Mouse (Mus musculus) neural tube, embryonic 15.5 days (tissue): ENCODE data around the gene Apoh. TPM values are rescaled to one million over a fixed set of nuclear protein-coding genes. Genes with fewer than 3 reads are reported as not detected.

Experiments
- ATAC-seq: fragments of 200-750 bp; cut with Nextera tagmentation; 2 replicates; pipeline ENCODE4 v1.8.0; 2017; ENCODE audit warnings: mild to moderate bottlenecking, moderate TSS enrichment, moderate library complexity; ENCODE audit not compliant: low FRiP score
- H3K27ac ChIP-seq: fragments of 300-500 bp; sonication (generic); replicated peaks from 2 replicates; pipeline ENCODE4 v1.5.1; 2015; ENCODE audit warnings: mild to moderate bottlenecking, inconsistent platforms
- H3K27me3 ChIP-seq: fragments of 300-500 bp; sonication (generic); replicated peaks from 2 replicates; pipeline ENCODE4 v1.6.1; 2015; ENCODE audit warnings: inconsistent platforms
- H3K36me3 ChIP-seq: fragments of 300-500 bp; sonication (generic); 2 replicates; pipeline ENCODE4 v1.6.1; 2015; ENCODE audit warnings: inconsistent platforms
- H3K4me1 ChIP-seq: fragments of 300-500 bp; sonication (generic); 2 replicates; pipeline ENCODE4 v1.6.1; 2015; ENCODE audit warnings: inconsistent platforms
- H3K4me2 ChIP-seq: fragments of 300-500 bp; sonication (generic); 2 replicates; pipeline ENCODE4 v1.6.1; 2015; ENCODE audit warnings: inconsistent platforms, mild to moderate bottlenecking, moderate library complexity
- H3K4me3 ChIP-seq: fragments of 300-500 bp; sonication (generic); replicated peaks from 2 replicates; pipeline ENCODE4 v1.5.1; 2015; ENCODE audit warnings: mild to moderate bottlenecking, inconsistent platforms
- H3K9ac ChIP-seq: fragments of 300-500 bp; sonication (generic); replicated peaks from 2 replicates; pipeline ENCODE4 v1.6.1; 2015; ENCODE audit warnings: mild to moderate bottlenecking, inconsistent platforms
- H3K9me3 ChIP-seq: fragments of 300-500 bp; sonication (generic); replicated peaks from 2 replicates; pipeline ENCODE4 v1.6.1; 2016; ENCODE audit warnings: inconsistent platforms
- WGBS: fragments of 180-500 bp; shearing (Covaris S2); methylation state at CpG from one replicate; pipeline ENCODE4 v1.1.7; 2015; ENCODE audit warnings: mixed read lengths; 5-methylcytosine and 5-hydroxymethylcytosine counted together
- polyA plus RNA-seq: library from polyadenylated mRNA; unstranded; fragments of >200 nt; fragmentation: Nextera tagmentation; extraction: Ambion mirVana; gene quantifications from 2 replicates; pipeline ENCODE4 v1.2.1, GENCODE M21; 2015

The Apoh gene
- polyA plus RNA-seq, 1 experiment from 2014 or later: 0.42 TPM

GRCm38 (mm10) chr11:108308253-108308652, 34.9 kb upstream of the Apoh start:
- H3K27me3 ChIP-seq: no peaks in the 10 kb centered on the region
- ATAC-seq: no peak
- no peak overlapping the region for H3K27ac ChIP-seq
- H3K9ac ChIP-seq: no peak overlapping the region
- 97% methylated on average over 5 of the region's 5 CpGs for WGBS
- no peaks in the 10 kb centered on the region for H3K36me3 ChIP-seq
- no peak overlapping the region for H3K4me2 ChIP-seq
- no peaks in the 10 kb centered on the region for H3K4me1 ChIP-seq
- no peak overlapping the region for H3K4me3 ChIP-seq
- no peaks in the 10 kb centered on the region for H3K9me3 ChIP-seq

GRCm38 (mm10) chr11:108309791-108310190, 33.4 kb upstream of the Apoh start:
- Histone ChIP-seq H3K36me3 (no peaks in the 10 kb centered on the region), H3K27ac (no peak overlapping the region), H3K4me2 (no peak overlapping the region), H3K4me1 (no peaks in the 10 kb centered on the region), H3K27me3 (no peaks in the 10 kb centered on the region), H3K4me3 (no peak overlapping the region), H3K9ac (no peak overlapping the region), H3K9me3 (no peaks in the 10 kb centered on the region)
- WGBS: 72% methylated on average over 5 of the region's 5 CpGs
- no peak for ATAC-seq

GRCm38 (mm10) chr11:108311912-108312311, 31.2 kb upstream of the Apoh start:
- H3K4me3 ChIP-seq: no peak overlapping the region
- H3K36me3 ChIP-seq: no peaks in the 10 kb centered on the region
- H3K4me2 ChIP-seq: no peak overlapping the region
- no peaks in the 10 kb centered on the region for H3K4me1 ChIP-seq
- WGBS: 83% methylated on average over 2 of the region's 2 CpGs
- no peaks in the 10 kb centered on the region for H3K9me3 ChIP-seq
- H3K27ac ChIP-seq: no peak overlapping the region
- no peak for ATAC-seq
- no peaks in the 10 kb centered on the region for H3K27me3 ChIP-seq
- no peak overlapping the region for H3K9ac ChIP-seq

GRCm38 (mm10) chr11:108312516-108312915, 30.6 kb upstream of the Apoh start:
- Histone ChIP-seq H3K27ac (no peak overlapping the region), H3K4me1 (no peaks in the 10 kb centered on the region), H3K4me3 (no peak overlapping the region), H3K4me2 (no peak overlapping the region), H3K36me3 (no peaks in the 10 kb centered on the region), H3K9ac (no peak overlapping the region), H3K9me3 (no peaks in the 10 kb centered on the region), H3K27me3 (no peaks in the 10 kb centered on the region)
- 84% methylated on average over 5 of the region's 5 CpGs for WGBS
- ATAC-seq: no peak

DNA sequence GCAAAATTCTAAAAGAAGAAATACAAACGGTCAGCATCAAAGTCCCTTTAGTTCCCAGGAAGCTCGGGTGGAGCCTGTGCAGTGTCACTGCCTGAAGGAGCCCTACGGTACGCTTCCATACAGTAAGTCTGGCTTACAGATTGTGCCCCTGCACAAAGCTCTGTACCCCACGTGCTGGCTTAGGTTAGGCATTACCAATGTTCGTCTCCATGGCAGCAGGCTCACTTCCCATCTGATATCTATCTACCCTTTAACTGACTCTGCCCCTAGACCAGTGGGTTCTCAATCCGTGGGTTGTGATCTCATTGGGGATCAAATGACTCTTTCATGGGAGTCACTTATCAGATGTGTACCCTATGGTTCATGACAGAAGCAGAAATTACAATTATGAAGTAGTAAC, 27.4 kb upstream of the Apoh start:
- 89% methylated on average over 7 of the region's 7 CpGs for WGBS
- Histone ChIP-seq H3K4me1 (peaks cover 7% of the 10 kb centered on the region), H3K4me3 (no peak overlapping the region), H3K4me2 (no peak overlapping the region), H3K27ac (no peak overlapping the region), H3K9ac (no peak overlapping the region), H3K36me3 (no peaks in the 10 kb centered on the region), H3K9me3 (no peaks in the 10 kb centered on the region), H3K27me3 (no peaks in the 10 kb centered on the region)
- ATAC-seq: no peak

DNA sequence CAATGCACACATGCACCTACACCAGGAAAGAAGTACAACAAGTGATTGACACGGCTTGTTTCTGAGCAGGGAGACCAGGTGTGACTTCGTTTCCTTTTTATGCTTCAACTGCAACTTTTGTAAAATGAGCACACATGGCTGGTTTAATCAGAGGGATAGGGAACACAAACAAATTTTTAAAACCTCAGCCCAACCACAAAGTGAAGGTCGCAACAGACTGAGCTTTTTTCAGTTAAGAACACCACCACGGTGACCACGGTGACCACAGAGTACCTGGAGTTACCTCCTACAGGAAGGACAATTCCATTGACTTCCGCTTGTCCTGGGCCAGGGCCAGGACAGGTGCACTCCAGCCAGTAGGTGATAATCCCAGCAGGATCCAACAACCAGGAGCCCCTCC, 25.3 kb upstream of the Apoh start:
- Histone ChIP-seq H3K27me3 (no peaks in the 10 kb centered on the region), H3K27ac (no peak overlapping the region), H3K4me2 (no peak overlapping the region), H3K4me1 (peaks cover 7% of the 10 kb centered on the region), H3K36me3 (no peaks in the 10 kb centered on the region), H3K9me3 (no peaks in the 10 kb centered on the region), H3K9ac (no peak overlapping the region), H3K4me3 (no peak overlapping the region)
- 84% methylated on average over 6 of the region's 6 CpGs for WGBS
- no peak for ATAC-seq

DNA sequence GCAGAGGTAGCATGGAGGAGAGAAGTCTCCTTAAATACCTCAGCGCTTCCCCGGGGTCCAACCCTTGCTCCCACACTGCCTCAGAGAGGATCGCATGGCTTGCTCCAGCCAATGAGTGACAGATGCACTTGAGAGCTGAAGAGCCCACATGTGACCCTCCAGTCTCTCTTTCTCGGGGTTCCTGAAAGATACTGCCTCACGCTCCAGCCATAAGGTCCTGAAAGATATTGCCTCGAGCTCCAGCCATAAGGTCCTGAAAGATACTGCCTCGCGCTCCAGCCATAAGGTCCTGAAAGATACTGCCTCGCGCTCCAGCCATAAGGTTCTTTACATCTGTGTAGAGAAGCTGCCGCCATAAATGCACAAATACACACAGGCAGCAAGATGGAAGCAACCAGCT, 24.0 kb upstream of the Apoh start:
- Histone ChIP-seq H3K9me3 (no peaks in the 10 kb centered on the region), H3K9ac (no peak overlapping the region), H3K36me3 (no peaks in the 10 kb centered on the region), H3K4me2 (no peak overlapping the region), H3K27ac (no peak overlapping the region), H3K4me3 (no peak overlapping the region), H3K4me1 (peaks cover 7% of the 10 kb centered on the region), H3K27me3 (no peaks in the 10 kb centered on the region)
- no peak for ATAC-seq
- 85% methylated on average over 11 of the region's 11 CpGs for WGBS

DNA sequence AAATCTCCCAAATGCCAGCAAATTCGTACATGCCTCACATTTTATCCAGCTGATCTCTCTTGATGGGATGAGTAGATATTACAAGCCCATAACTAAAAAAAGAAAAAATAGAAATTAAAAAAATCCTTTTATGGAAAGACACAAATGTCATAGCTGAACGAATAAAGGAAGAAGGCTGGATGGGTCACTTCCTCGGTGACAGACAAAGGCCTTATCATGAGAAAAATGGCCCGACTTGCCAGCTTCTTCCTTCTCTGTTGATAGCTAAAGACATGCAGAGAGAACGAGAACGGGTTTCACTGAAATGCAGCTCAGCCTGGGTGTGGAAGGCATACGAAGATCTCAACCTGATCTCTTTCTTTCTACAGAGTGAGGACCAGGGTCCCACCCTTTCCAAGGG, 22.6 kb upstream of the Apoh start:
- Histone ChIP-seq H3K4me3 (no peak overlapping the region), H3K4me2 (no peak overlapping the region), H3K4me1 (peaks cover 7% of the 10 kb centered on the region), H3K27ac (no peak overlapping the region), H3K9me3 (no peaks in the 10 kb centered on the region), H3K9ac (no peak overlapping the region), H3K36me3 (no peaks in the 10 kb centered on the region), H3K27me3 (no peaks in the 10 kb centered on the region)
- ATAC-seq: no peak
- WGBS: 87% methylated on average over 7 of the region's 7 CpGs

- H3K4me1 ChIP-seq: peaks cover 7% of the 10 kb centered on the region
- H3K9ac ChIP-seq: no peak overlapping the region
- H3K4me3 ChIP-seq: no peak overlapping the region
- no peak overlapping the region for H3K4me2 ChIP-seq
- H3K27ac ChIP-seq: no peak overlapping the region
- no peaks in the 10 kb centered on the region for H3K36me3 ChIP-seq
- no peaks in the 10 kb centered on the region for H3K27me3 ChIP-seq
- H3K9me3 ChIP-seq: no peaks in the 10 kb centered on the region
- no peak for ATAC-seq
- 86% methylated on average over 2 of the region's 2 CpGs for WGBS
Measured at GRCm38 (mm10) chr11:108322156-108322555, 21.0 kb upstream of the Apoh start.

GRCm38 (mm10) chr11:108325943-108326342, 17.2 kb upstream of the Apoh start:
- no peak for ATAC-seq
- no peak overlapping the region for H3K9ac ChIP-seq
- H3K9me3 ChIP-seq: no peaks in the 10 kb centered on the region
- H3K4me2 ChIP-seq: no peak overlapping the region
- H3K4me1 ChIP-seq: 0 out of 2 replicates have a peak, but pooled peaks cover 5% of the 10 kb centered on the region
- H3K27me3 ChIP-seq: no peaks in the 10 kb centered on the region
- no peak overlapping the region for H3K27ac ChIP-seq
- 86% methylated on average over 8 of the region's 8 CpGs for WGBS
- H3K4me3 ChIP-seq: no peak overlapping the region
- H3K36me3 ChIP-seq: no peaks in the 10 kb centered on the region; the same call in 1 of the 2 replicates

DNA sequence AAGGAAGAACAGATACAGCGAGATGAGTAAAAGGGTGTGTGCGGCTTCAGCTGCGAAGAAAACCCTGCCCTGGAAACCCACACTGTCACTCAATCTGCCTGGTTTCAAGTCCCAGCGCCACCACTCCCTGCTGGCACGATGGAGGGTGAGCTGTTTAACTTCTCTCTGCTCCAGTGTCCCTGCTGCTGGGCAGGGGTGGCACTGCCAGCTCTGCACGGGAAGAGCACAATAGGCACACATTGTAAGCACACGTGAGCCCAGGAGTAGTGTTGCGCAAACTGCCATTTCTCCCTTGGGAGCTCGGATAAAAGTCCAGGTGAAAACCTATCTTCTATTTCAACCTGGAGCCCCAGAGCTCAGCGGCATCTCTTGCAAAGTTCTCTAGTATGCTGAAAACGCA, 12.3 kb upstream of the Apoh start:
- H3K4me3 ChIP-seq: no peak overlapping the region
- H3K36me3 ChIP-seq: no peaks in the 10 kb centered on the region; the same call in 1 of the 2 replicates
- WGBS: 81% methylated on average over 11 of the region's 11 CpGs
- no peak overlapping the region for H3K4me2 ChIP-seq
- H3K27me3 ChIP-seq: no peaks in the 10 kb centered on the region
- H3K27ac ChIP-seq: no peak overlapping the region
- no peak for ATAC-seq
- H3K4me1 ChIP-seq: peaks cover 16% of the 10 kb centered on the region
- H3K9me3 ChIP-seq: no peaks in the 10 kb centered on the region
- no peak overlapping the region for H3K9ac ChIP-seq

DNA sequence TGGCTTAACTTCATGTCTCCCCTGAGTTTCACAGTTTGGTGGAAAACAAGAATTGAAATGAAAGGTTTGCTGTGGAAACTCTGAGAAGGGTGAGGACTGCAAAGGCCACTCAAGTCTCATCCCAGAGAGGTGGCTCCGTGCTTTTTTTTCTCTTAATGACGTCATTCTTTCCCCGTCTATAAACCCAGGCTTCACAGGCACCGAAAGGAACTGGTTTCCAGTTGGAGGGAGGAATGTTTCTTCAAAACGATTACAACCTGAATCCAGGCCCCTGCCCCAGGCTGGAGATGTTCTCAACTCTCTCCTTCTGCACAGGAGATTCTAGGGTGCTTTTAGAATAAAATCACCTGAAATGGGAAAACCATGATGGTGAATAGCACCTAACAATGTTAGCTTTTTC, 10.1 kb upstream of the Apoh start:
- Histone ChIP-seq H3K9ac (no peak overlapping the region), H3K4me2 (no peak overlapping the region), H3K36me3 (no peaks in the 10 kb centered on the region; the same call in 1 of the 2 replicates), H3K4me3 (no peak overlapping the region), H3K27me3 (no peaks in the 10 kb centered on the region), H3K27ac (no peak overlapping the region), H3K4me1 (peaks cover 16% of the 10 kb centered on the region), H3K9me3 (no peaks in the 10 kb centered on the region)
- 11% methylated on average over 5 of the region's 5 CpGs for WGBS
- no peak for ATAC-seq
